10 mouse cellular contexts compared by ENCODE assay signal in genomic region chr12:31895095-31895734, GRCm38 (mm10). TPM values are rescaled to one million over a fixed set of nuclear protein-coding genes. Genes with fewer than 3 reads are reported as not detected.
DNase-seq lines count a peak whose midpoint lies in the region; ATAC-seq and TF ChIP-seq lines count a peak whose summit lies in the region.
"Had no signal": no experiment of that assay in that cellular context is flagged by ENCODE, and none has a peak within 500 bp of the region (broad histone marks: within the 10 kb centered on the region; RNA-seq: fewer than 3 reads in every experiment).

No protein-coding gene starts in this region.

- DNase-seq in cerebellum, adult 9-10 months: peak; percentile 49
- no peak for DNase-seq in cerebellum, adult 18-20 months
- DNase-seq in lung, postnatal 0 days (ENCODE audit: low spot score): peak; percentile 9
- DNase-seq in lung, postnatal 36 days: no peak
- DNase-seq in retina, postnatal 1 day: peak; percentile 65
- no peak for DNase-seq in kidney, adult 11 months
- no peak for DNase-seq in urinary bladder, adult 2 months (ENCODE audit: low spot score)
- DNase-seq: heart, postnatal 4 days had no signal

- no peak overlapping the region for H3K4me3 ChIP-seq in lung, postnatal 0 days (ENCODE audit: low read depth, low read length)
- H3K4me3 ChIP-seq in intestine, embryonic 15.5 days (replicated peaks): no peak overlapping the region

- no peak overlapping the region for H3K4me2 ChIP-seq in lung, postnatal 0 days (replicated peaks; ENCODE audit: low read depth, low read length)
- H3K4me2 ChIP-seq in intestine, embryonic 15.5 days (replicated peaks): no peak overlapping the region

- H3K27me3 ChIP-seq in lung, postnatal 0 days (replicated peaks; ENCODE audit: insufficient read depth, low read length): no peaks in the 10 kb centered on the region
- H3K27me3 ChIP-seq in intestine, embryonic 15.5 days (replicated peaks): no peaks in the 10 kb centered on the region

- TF ChIP-seq CTCF in lung, postnatal 0 days (IDR thresholded peaks at IDR 0.05): no peak

- H3K4me1 ChIP-seq in lung, postnatal 0 days (ENCODE audit: insufficient read depth, low read depth, low read length): no peaks in the 10 kb centered on the region
- 0 out of 2 replicates have a peak, but pooled peaks cover 7% of the 10 kb centered on the region for H3K4me1 ChIP-seq in intestine, embryonic 15.5 days (replicated peaks)

- 47% methylated on average over 8 of the region's 8 CpGs for WGBS in lung, postnatal 0 days
- 43% methylated on average over 8 of the region's 8 CpGs for WGBS in intestine, embryonic 15.5 days

- no peak overlapping the region for H3K27ac ChIP-seq in lung, postnatal 0 days (ENCODE audit: low read length)
- H3K27ac ChIP-seq in intestine, embryonic 15.5 days: no peak overlapping the region
- H3K27ac ChIP-seq: macrophage had no signal

- H3K9ac ChIP-seq in lung, postnatal 0 days (replicated peaks; ENCODE audit: low read depth): no peak overlapping the region
- H3K9ac ChIP-seq in intestine, embryonic 15.5 days: no peak overlapping the region

- no peaks in the 10 kb centered on the region for H3K36me3 ChIP-seq in lung, postnatal 0 days (ENCODE audit: insufficient read depth, low read length)
- H3K36me3 ChIP-seq in intestine, embryonic 15.5 days: no peaks in the 10 kb centered on the region

- no peak; the same call in 1 of the 2 replicates for ATAC-seq in lung, postnatal 0 days
- peak; percentile 66 for ATAC-seq in intestine, embryonic 15.5 days

- TF ChIP-seq EP300 in lung, postnatal 0 days (IDR thresholded peaks at IDR 0.05): no peak

- no peaks in the 10 kb centered on the region for H3K9me3 ChIP-seq in lung, postnatal 0 days (ENCODE audit: low read length)
- no peaks in the 10 kb centered on the region for H3K9me3 ChIP-seq in intestine, embryonic 15.5 days

RNA-seq across cellular contexts. Expression of gene Hbp1, which starts 55.1 kb away (rescaled TPM):
- polyA plus RNA-seq in lung, postnatal 0 days (2015; fragmentation: Nextera tagmentation; extraction: Ambion mirVana): 162 and 168 TPM in 2 replicates
- polyA plus RNA-seq in intestine, embryonic 15.5 days (2015; fragmentation: Nextera tagmentation; extraction: Ambion mirVana): 79.8 and 89.2 TPM in 2 replicates
- polyA plus RNA-seq in urinary bladder, adult 2 months (2012; rRNA removed): 92.7 and 104 TPM in 2 replicates

Comparison
In these comparisons a context has a peak if more than half of its experiments do, and no peak if none do; other contexts are left out.
1. DNase-seq: peak in cerebellum, adult 9-10 months (single experiment), lung, postnatal 0 days (single experiment) and retina, postnatal 1 day (single experiment); none in cerebellum, adult 18-20 months (0 of 2), lung, postnatal 36 days (single experiment), kidney, adult 11 months (single experiment) and urinary bladder, adult 2 months (single experiment).